Mouse (Mus musculus) stomach, embryonic 15.5 days (tissue): ENCODE measurements around the gene Ddx19b. TPM values are rescaled to one million over a fixed set of nuclear protein-coding genes. Genes with fewer than 3 reads are reported as not detected.

Experiments
- ATAC-seq: fragments of 200-750 bp; cut with Nextera tagmentation; 2 replicates; pipeline ENCODE4 v1.8.0; 2017; ENCODE audit warnings: low read depth, moderate number of reproducible peaks, moderate TSS enrichment; ENCODE audit not compliant: insufficient read depth, low FRiP score
- H3K27ac ChIP-seq: fragments of 300-500 bp; sonication (generic); 2 replicates; pipeline ENCODE4 v1.5.1; 2015; ENCODE audit warnings: mild to moderate bottlenecking, inconsistent platforms
- H3K27me3 ChIP-seq: fragments of 300-500 bp; sonication (generic); replicated peaks from 2 replicates; pipeline ENCODE4 v1.6.1; 2015; ENCODE audit warnings: inconsistent platforms
- H3K36me3 ChIP-seq: fragments of 300-500 bp; sonication (generic); 2 replicates; pipeline ENCODE4 v1.6.1; 2015; ENCODE audit warnings: inconsistent platforms
- H3K4me1 ChIP-seq: fragments of 300-500 bp; sonication (generic); 2 replicates; pipeline ENCODE4 v1.6.1; 2015; ENCODE audit warnings: inconsistent platforms
- H3K4me2 ChIP-seq: fragments of 300-500 bp; sonication (generic); 2 replicates; pipeline ENCODE4 v1.6.1; 2015; ENCODE audit warnings: mild to moderate bottlenecking, inconsistent platforms
- H3K4me3 ChIP-seq: fragments of 300-500 bp; sonication (generic); replicated peaks from 2 replicates; pipeline ENCODE4 v1.5.1; 2015; ENCODE audit warnings: inconsistent platforms
- H3K9ac ChIP-seq: fragments of 300-500 bp; sonication (generic); 2 replicates; pipeline ENCODE4 v1.6.1; 2015; ENCODE audit warnings: inconsistent platforms
- H3K9me3 ChIP-seq: fragments of 300-500 bp; sonication (generic); 2 replicates; pipeline ENCODE4 v1.6.1; 2016; ENCODE audit warnings: inconsistent platforms
- WGBS: fragments of 180-500 bp; shearing (Covaris S2); methylation state at CpG from one replicate; pipeline ENCODE4 v1.1.7; 2015; 5-methylcytosine and 5-hydroxymethylcytosine counted together
- microRNA-seq: library from miRNA; unstranded; fragments of <30 nt; microRNA quantifications from one replicate; pipeline ENCODE4, GENCODE M21; 2016
- polyA plus RNA-seq: library from polyadenylated mRNA; unstranded; fragments of >200 nt; fragmentation: Nextera tagmentation; extraction: Ambion mirVana; gene quantifications from 2 replicates; pipeline ENCODE4 v1.2.1, GENCODE M21; 2015

Gene Ddx19b
- polyA plus RNA-seq, 1 experiment from 2014 or later, result 6.4 TPM

GRCm38 (mm10) chr8:110958135-110958534 is 73.4 kb downstream of the Ddx19b start:
- Histone ChIP-seq H3K4me2 (no peak overlapping the region), H3K4me3 (no peak overlapping the region), H3K4me1 (no peaks in the 10 kb centered on the region), H3K36me3 (peaks cover 8% of the 10 kb centered on the region; the same call in 1 of the 2 replicates), H3K9ac (no peak overlapping the region), H3K9me3 (no peaks in the 10 kb centered on the region), H3K27ac (no peak overlapping the region), H3K27me3 (no peaks in the 10 kb centered on the region)
- 91% methylated on average over 5 of the region's 5 CpGs for WGBS
- no peak for ATAC-seq

GRCm38 (mm10) chr8:110957471-110957870 is 74.1 kb downstream of the Ddx19b start:
- H3K27ac ChIP-seq, result no peak overlapping the region
- H3K27me3 ChIP-seq, result no peaks in the 10 kb centered on the region
- 89% methylated on average over 19 of the region's 19 CpGs for WGBS
- no peak for ATAC-seq
- H3K4me1 ChIP-seq, result no peaks in the 10 kb centered on the region
- no peak overlapping the region for H3K4me2 ChIP-seq
- H3K4me3 ChIP-seq, result no peak overlapping the region
- H3K9me3 ChIP-seq, result no peaks in the 10 kb centered on the region
- H3K36me3 ChIP-seq, result peaks cover 6% of the 10 kb centered on the region; the same call in 1 of the 2 replicates
- H3K9ac ChIP-seq, result no peak overlapping the region

GRCm38 (mm10) chr8:110956619-110957450 is 74.7 kb downstream of the Ddx19b start:
- WGBS, result 84% methylated on average over 15 of the region's 15 CpGs
- no peak overlapping the region for H3K4me3 ChIP-seq
- ATAC-seq, result no peak
- no peak overlapping the region for H3K4me2 ChIP-seq
- H3K27me3 ChIP-seq, result no peaks in the 10 kb centered on the region
- H3K9ac ChIP-seq, result no peak overlapping the region
- H3K36me3 ChIP-seq, result peaks cover 6% of the 10 kb centered on the region; the same call in 1 of the 2 replicates
- H3K9me3 ChIP-seq, result no peaks in the 10 kb centered on the region
- H3K27ac ChIP-seq, result no peak overlapping the region
- no peaks in the 10 kb centered on the region for H3K4me1 ChIP-seq

- Histone ChIP-seq H3K4me1 (no peaks in the 10 kb centered on the region), H3K4me3 (no peak overlapping the region), H3K9ac (no peak overlapping the region), H3K9me3 (no peaks in the 10 kb centered on the region), H3K27me3 (no peaks in the 10 kb centered on the region), H3K36me3 (peaks cover 6% of the 10 kb centered on the region; the same call in 1 of the 2 replicates), H3K4me2 (no peak overlapping the region), H3K27ac (no peak overlapping the region)
- ATAC-seq, result no peak
- 60% methylated on average over 8 of the region's 8 CpGs for WGBS
Measured at GRCm38 (mm10) chr8:110954776-110955175, 76.8 kb downstream of the Ddx19b start.

Small RNA genes within 50 kb of the gene (microRNA-seq; reads per million reads assigned to microRNA genes)
- gene Gm24103 (not detected), gene Mir3473d (1.4 reads per million)

Other genes starting within 250 kb of the Ddx19b start
- gene Il34, start 225.8 kb downstream of the Ddx19b start, polyA plus RNA-seq, result 3.2 and 3.4 TPM in 2 replicates
- gene Cog4, start 185.2 kb downstream of the Ddx19b start, polyA plus RNA-seq, result 65.0 and 73.1 TPM in 2 replicates
- gene Sf3b3, start 185.0 kb downstream of the Ddx19b start, polyA plus RNA-seq, result 122 and 127 TPM in 2 replicates
- gene Fuk, start 129.3 kb downstream of the Ddx19b start, polyA plus RNA-seq, result 10.6 and 11.4 TPM in 2 replicates
- gene St3gal2, start 111.8 kb downstream of the Ddx19b start, polyA plus RNA-seq, result 17.1 and 17.6 TPM in 2 replicates
- gene Ddx19a, start 34.0 kb downstream of the Ddx19b start, polyA plus RNA-seq, result 11.8 and 12.9 TPM in 2 replicates
- gene Aars, start 1.4 kb upstream of the Ddx19b start, polyA plus RNA-seq, result 51.1 and 52.4 TPM in 2 replicates
- 17.7 and 20.5 TPM in 2 replicates for gene Exosc6, start 24.6 kb upstream of the Ddx19b start, polyA plus RNA-seq
- not detected in 2 replicates for gene Clec18a, start 60.7 kb upstream of the Ddx19b start, polyA plus RNA-seq
- gene Pdpr, start 62.9 kb upstream of the Ddx19b start, polyA plus RNA-seq, result 8.6 and 9.6 TPM in 2 replicates
- gene Glg1, start 227.5 kb upstream of the Ddx19b start, polyA plus RNA-seq, result 63.4 and 63.7 TPM in 2 replicates